ENCODE assay signal across 19 mouse cellular contexts in the genomic region with DNA sequence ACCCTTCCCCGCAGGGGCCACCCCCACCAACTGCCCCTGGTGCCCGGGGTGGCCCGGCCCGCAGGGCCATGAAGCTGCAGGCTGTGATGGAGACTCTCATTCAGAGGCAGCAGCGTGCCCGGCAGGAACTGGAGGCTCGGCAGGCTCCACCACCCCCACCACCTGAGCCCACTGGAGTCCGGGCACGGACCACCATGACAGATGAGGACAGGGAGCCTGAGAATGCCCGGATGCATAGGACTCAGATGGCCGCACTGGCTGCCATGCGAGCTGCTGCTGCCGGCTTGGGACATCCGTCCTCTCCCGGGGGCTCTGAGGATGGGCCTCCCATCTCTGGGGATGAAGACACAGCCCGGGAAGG. TPM values are rescaled to one million over a fixed set of nuclear protein-coding genes. Genes with fewer than 3 reads are reported as not detected.
DNase-seq lines count a peak whose midpoint lies in the region; ATAC-seq and TF ChIP-seq lines count a peak whose summit lies in the region.
"Had no signal": no experiment of that assay in that cellular context is flagged by ENCODE, and none has a peak within 500 bp of the region (broad histone marks: within the 10 kb centered on the region; RNA-seq: fewer than 3 reads in every experiment).

No protein-coding gene starts in this region.

- 88% methylated on average over 16 of the region's 16 CpGs for WGBS in kidney, embryonic 15.5 days
- WGBS in hindbrain, postnatal 0 days, result 60% methylated on average over 16 of the region's 16 CpGs

- no peak overlapping the region for H3K4me2 ChIP-seq in kidney, embryonic 15.5 days
- H3K4me2 ChIP-seq in hindbrain, postnatal 0 days (ENCODE audit: low read depth, low read length), result no peak overlapping the region

- no peak for TF ChIP-seq POLR2A in testis, adult 2 months (IDR thresholded peaks at IDR 0.05; ENCODE audit: control insufficient read depth, low read depth, low read length)

- no peak for ATAC-seq in kidney, embryonic 15.5 days (replicated peaks; ENCODE audit: low FRiP score)
- no peak for ATAC-seq in hindbrain, postnatal 0 days
- ATAC-seq: forebrain, embryonic 16.5 days had no signal

- DNase-seq in kidney, postnatal 4 days, result no peak
- DNase-seq in testis, postnatal 10 days (ENCODE audit: low spot score), result no peak
- no peak for DNase-seq in hindbrain, postnatal 0 days (ENCODE audit: low spot score)
- DNase-seq in adrenal gland, adult 18-20 months (ENCODE audit: low spot score in 2 of 2), result no peak
- DNase-seq in right cerebral cortex, postnatal 25 days, result no peak
- DNase-seq: adrenal gland, postnatal 14 days; embryo, embryonic 11 days; heart, adult 18-20 months; heart, postnatal 10 days; kidney, adult 11 months; kidney, postnatal 36 days; lung, embryonic 14.5 days had no signal

- no peak overlapping the region for H3K4me3 ChIP-seq in kidney, embryonic 15.5 days (replicated peaks)
- H3K4me3 ChIP-seq in testis, adult 2 months (ENCODE audit: control insufficient read depth, low read depth, low read length), result peak overlapping the region; percentile 83
- H3K4me3 ChIP-seq in hindbrain, postnatal 0 days (ENCODE audit: low read length), result no peak overlapping the region
- H3K4me3 ChIP-seq: limb, embryonic 13.5 days had no signal

- peaks cover 84% of the 10 kb centered on the region for H3K4me1 ChIP-seq in kidney, embryonic 15.5 days
- peaks cover 43% of the 10 kb centered on the region for H3K4me1 ChIP-seq in testis, adult 2 months (ENCODE audit: control insufficient read depth, insufficient read depth, low read length)
- 0 out of 2 replicates have a peak, but pooled peaks cover 8% of the 10 kb centered on the region for H3K4me1 ChIP-seq in hindbrain, postnatal 0 days (ENCODE audit: insufficient read depth, low read length)

- peaks cover 47% of the 10 kb centered on the region for H3K36me3 ChIP-seq in kidney, embryonic 15.5 days
- no peaks in the 10 kb centered on the region for H3K36me3 ChIP-seq in testis, adult 2 months (ENCODE audit: control insufficient read depth, insufficient read depth, low read length)
- H3K36me3 ChIP-seq in hindbrain, postnatal 0 days (ENCODE audit: insufficient read depth, low read length), result no peaks in the 10 kb centered on the region

- no peaks in the 10 kb centered on the region for H3K9me3 ChIP-seq in kidney, embryonic 15.5 days (replicated peaks)
- H3K9me3 ChIP-seq in hindbrain, postnatal 0 days (ENCODE audit: low read length), result no peaks in the 10 kb centered on the region
- H3K9me3 ChIP-seq: limb, embryonic 13.5 days had no signal

- no peak overlapping the region for H3K9ac ChIP-seq in kidney, embryonic 15.5 days
- H3K9ac ChIP-seq in hindbrain, postnatal 0 days (replicated peaks; ENCODE audit: low read length), result no peak overlapping the region; the same call in 1 of the 2 replicates
- H3K9ac ChIP-seq: lung, embryonic 14.5 days had no signal

- H3K27me3 ChIP-seq in kidney, embryonic 15.5 days, result no peaks in the 10 kb centered on the region
- H3K27me3 ChIP-seq in testis, adult 2 months (ENCODE audit: control insufficient read depth, insufficient read depth, low read length), result no peaks in the 10 kb centered on the region
- no peaks in the 10 kb centered on the region for H3K27me3 ChIP-seq in hindbrain, postnatal 0 days (ENCODE audit: insufficient read depth, low read length)
- H3K27me3 ChIP-seq: limb, embryonic 13.5 days had no signal

- H3K27ac ChIP-seq in kidney, embryonic 15.5 days, result 0 out of 2 replicates have a peak overlapping the region, but pooled peaks have one; percentile 18
- H3K27ac ChIP-seq in testis, adult 2 months (ENCODE audit: control insufficient read depth, insufficient read depth, low read depth, low read length), result no peak overlapping the region
- H3K27ac ChIP-seq in hindbrain, postnatal 0 days, result 0 out of 2 replicates have a peak overlapping the region, but pooled peaks have one; percentile 20
- H3K27ac ChIP-seq: limb, embryonic 13.5 days had no signal

- no peak for TF ChIP-seq CTCF in testis, adult 2 months (IDR thresholded peaks at IDR 0.05; ENCODE audit: control insufficient read depth, insufficient read depth, insufficient replicate concordance, low read depth, low read length)
- TF ChIP-seq CTCF in hindbrain, postnatal 0 days (IDR thresholded peaks at IDR 0.05; ENCODE audit: low read depth), result no peak

RNA-seq across cellular contexts. Expression of a gene that starts 4.0 kb away (rescaled TPM):
- 7.3 and 7.4 TPM in 2 replicates for polyA plus RNA-seq in kidney, embryonic 15.5 days (2015; fragmentation: Nextera tagmentation; extraction: Ambion mirVana)
- polyA plus RNA-seq in testis, adult 2 months (2012; rRNA removed), result 59.5 and 65.0 TPM in 2 replicates
- 9.7 and 10.1 TPM in 2 replicates for total RNA-seq in hindbrain, postnatal 0 days (2014; rRNA removed)
- 2.5 and 2.6 TPM in 2 replicates for polyA plus RNA-seq in hindbrain, postnatal 0 days (2015; fragmentation: Nextera tagmentation; extraction: Ambion mirVana)
- total RNA-seq in adrenal gland, adult 18-20 months (2021), result 1 to 10 TPM; 3.6 to 4.3 TPM

RNA-seq across cellular contexts. Expression of a gene that starts 9.8 kb away (rescaled TPM):
- 142 and 155 TPM in 2 replicates for polyA plus RNA-seq in kidney, embryonic 15.5 days (2015; fragmentation: Nextera tagmentation; extraction: Ambion mirVana)
- 15.0 and 15.2 TPM in 2 replicates for polyA plus RNA-seq in testis, adult 2 months (2012; rRNA removed)
- total RNA-seq in hindbrain, postnatal 0 days (2014; rRNA removed), result 111 and 133 TPM in 2 replicates
- polyA plus RNA-seq in hindbrain, postnatal 0 days (2015; fragmentation: Nextera tagmentation; extraction: Ambion mirVana), result 252 and 267 TPM in 2 replicates
- total RNA-seq in adrenal gland, adult 18-20 months (2021), result 100 to 1,000 TPM in 1 of 2 experiments, 10 to 100 TPM in 1; 92.0 to 107 TPM

RNA-seq across cellular contexts. Expression of a gene that starts 14.0 kb away (rescaled TPM):
- polyA plus RNA-seq in kidney, embryonic 15.5 days (2015; fragmentation: Nextera tagmentation; extraction: Ambion mirVana), result 0.71 and 1.2 TPM in 2 replicates
- 0.75 and 0.99 TPM in 2 replicates for polyA plus RNA-seq in testis, adult 2 months (2012; rRNA removed)
- total RNA-seq in hindbrain, postnatal 0 days (2014; rRNA removed), result 7.7 and 9.4 TPM in 2 replicates
- polyA plus RNA-seq in hindbrain, postnatal 0 days (2015; fragmentation: Nextera tagmentation; extraction: Ambion mirVana), result 3.4 and 3.9 TPM in 2 replicates
- total RNA-seq in adrenal gland, adult 18-20 months (2021), result 1 to 10 TPM; 1.0 to 2.2 TPM
- total RNA-seq: monocyte, adult 5-6 weeks had no signal

RNA-seq across cellular contexts. Expression of a gene that starts 20.1 kb away (rescaled TPM):
- polyA plus RNA-seq in kidney, embryonic 15.5 days (2015; fragmentation: Nextera tagmentation; extraction: Ambion mirVana), result 0.96 and 14.1 TPM in 2 replicates
- not detected in 2 replicates for polyA plus RNA-seq in testis, adult 2 months (2012; rRNA removed)
- not detected in 2 replicates for total RNA-seq in hindbrain, postnatal 0 days (2014; rRNA removed)
- polyA plus RNA-seq in hindbrain, postnatal 0 days (2015; fragmentation: Nextera tagmentation; extraction: Ambion mirVana), result 4.9 and 17.2 TPM in 2 replicates
- total RNA-seq in adrenal gland, adult 18-20 months (2021), result not detected
- total RNA-seq: adrenal gland, postnatal 14 days; gastrocnemius, adult 8-10 months; heart, adult 18-20 months; heart, postnatal 10 days; layer of hippocampus, postnatal 25 days; monocyte, adult 5-6 weeks had no signal

RNA-seq across cellular contexts. Expression of a gene that starts 22.1 kb away (rescaled TPM):
- polyA plus RNA-seq in kidney, embryonic 15.5 days (2015; fragmentation: Nextera tagmentation; extraction: Ambion mirVana), result 59.6 and 70.7 TPM in 2 replicates
- 163 and 181 TPM in 2 replicates for polyA plus RNA-seq in testis, adult 2 months (2012; rRNA removed)
- total RNA-seq in hindbrain, postnatal 0 days (2014; rRNA removed), result 71.4 and 82.2 TPM in 2 replicates
- 43.2 and 48.4 TPM in 2 replicates for polyA plus RNA-seq in hindbrain, postnatal 0 days (2015; fragmentation: Nextera tagmentation; extraction: Ambion mirVana)
- total RNA-seq in adrenal gland, adult 18-20 months (2021), result 10 to 100 TPM; 32.7 to 40.7 TPM
